Mouse (Mus musculus) spleen, postnatal 0 days (tissue): ENCODE measurements around the gene Entr1. TPM values are rescaled to one million over a fixed set of nuclear protein-coding genes. Genes with fewer than 3 reads are reported as not detected.

ENCODE experiments used
- polyA plus RNA-seq: library from polyadenylated mRNA; unstranded; fragments of >200 nt; fragmentation: Nextera tagmentation; extraction: Ambion mirVana; gene quantifications from 2 replicates; pipeline ENCODE4 v1.2.1, GENCODE M21; 2015

The Entr1 gene
- 46.8 and 53.6 TPM in 2 replicates for polyA plus RNA-seq

DNA sequence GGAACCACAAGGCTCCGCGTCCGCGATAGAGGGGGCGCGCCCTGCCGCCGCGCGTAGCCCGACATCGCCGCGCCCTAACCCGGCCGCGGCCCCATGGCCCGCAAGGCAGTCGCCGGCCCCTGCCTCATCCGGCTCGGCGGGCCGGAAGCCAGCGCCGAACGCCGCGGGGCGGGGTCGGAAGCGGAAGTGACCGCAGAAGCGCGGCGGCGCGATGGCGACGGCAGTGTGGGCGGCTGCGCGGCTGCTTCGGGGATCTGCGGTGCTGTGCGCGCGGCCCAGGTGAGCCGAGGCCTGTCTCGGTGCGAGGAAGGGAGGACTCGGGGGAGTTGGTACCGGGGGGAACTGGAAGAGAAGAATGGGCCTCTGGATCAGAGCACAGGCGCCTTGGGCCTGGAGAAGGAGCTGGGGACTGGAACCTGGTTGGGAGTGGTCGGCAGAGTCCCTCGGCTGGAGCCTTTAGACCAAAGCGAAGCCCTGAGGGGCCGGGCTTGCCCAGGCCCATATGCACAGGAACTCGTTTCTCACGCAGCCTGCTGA, at the start of gene Entr1, which contains the start of gene Pmpca:
Gene Entr1, minus strand, starts transcription at position 163 of the 537 bp plus-strand sequence.
Gene Pmpca, plus strand, starts transcription at position 186 of the 537 bp plus-strand sequence.

DNA sequence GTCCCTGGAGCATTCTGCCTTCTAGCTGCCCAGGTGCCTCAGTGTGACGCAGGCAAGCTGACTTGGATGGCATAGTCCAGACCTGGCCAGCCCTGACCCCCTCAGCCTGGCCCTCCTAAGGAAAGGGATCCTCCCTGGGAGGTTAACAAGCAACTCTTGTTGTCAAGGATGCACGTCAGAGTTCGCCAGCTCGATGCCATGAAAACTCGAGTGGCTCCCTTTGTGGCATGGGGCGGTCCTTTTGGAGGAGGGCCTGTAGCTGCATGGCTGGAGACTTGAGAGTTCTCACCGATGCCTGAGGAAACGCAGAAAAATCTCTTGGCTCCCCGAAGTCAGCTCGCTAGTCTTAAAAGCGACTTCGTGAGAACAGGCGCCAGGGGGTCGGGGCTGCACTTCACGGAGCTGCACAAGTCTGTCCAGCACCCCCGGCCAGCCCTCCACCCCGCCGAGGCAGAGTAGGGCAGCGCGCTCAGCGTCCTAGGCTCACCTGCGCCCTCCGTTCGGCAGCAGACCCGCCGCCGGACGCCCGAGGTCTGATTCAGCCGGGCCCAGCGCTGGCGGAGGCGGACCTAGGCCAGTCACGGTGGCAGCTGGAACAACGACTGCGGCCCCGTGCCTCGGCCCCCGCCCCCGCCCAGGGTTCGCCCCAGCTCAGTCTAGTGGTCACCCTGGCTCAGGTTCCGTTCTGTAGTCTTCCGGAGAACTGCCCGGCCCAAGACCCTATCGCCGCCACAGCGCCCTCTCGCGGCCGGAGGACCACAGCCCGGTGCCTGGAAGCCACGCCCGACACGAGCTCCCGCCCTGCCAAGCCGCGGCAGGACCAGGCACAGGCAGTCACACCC, 19.6 kb upstream of the Entr1 start, which contains the start of gene Inpp5e:
Gene Inpp5e, minus strand, starts transcription at position 689 of the 842 bp plus-strand sequence.

DNA sequence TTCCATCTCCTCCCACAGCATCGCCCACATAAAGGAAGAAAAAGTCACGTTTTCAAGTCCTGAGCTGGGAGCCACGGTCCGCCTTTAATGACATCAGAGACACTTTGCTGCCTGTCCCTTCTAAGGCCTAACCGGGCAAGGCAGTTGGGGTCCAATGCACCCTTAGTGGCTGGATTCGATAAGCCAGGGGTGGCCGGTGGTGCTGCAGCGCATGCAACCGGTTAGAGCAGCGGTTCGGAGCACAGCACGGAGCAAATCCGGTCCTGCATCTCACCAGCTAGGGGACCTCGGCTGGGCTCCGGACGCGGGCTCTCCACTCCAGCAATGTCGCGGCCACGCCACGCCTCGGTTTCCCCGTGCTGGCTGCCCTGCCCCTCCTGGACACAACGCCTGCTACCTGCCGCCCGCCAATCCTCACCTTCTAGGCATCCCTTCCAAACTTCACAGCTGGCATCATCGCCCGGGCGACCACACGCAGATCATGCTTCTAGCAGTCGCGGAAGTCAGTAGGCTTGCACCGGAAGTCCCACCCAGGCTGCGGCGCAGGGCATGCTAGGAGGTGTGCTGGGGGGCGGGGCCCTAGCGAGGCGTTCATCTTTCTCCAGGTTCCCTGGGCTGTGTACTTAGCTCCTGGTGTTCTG, 8.9 kb downstream of the Entr1 start, which contains the start of gene Snapc4:
Gene Snapc4, minus strand, starts transcription at position 523 of the 641 bp plus-strand sequence.

DNA sequence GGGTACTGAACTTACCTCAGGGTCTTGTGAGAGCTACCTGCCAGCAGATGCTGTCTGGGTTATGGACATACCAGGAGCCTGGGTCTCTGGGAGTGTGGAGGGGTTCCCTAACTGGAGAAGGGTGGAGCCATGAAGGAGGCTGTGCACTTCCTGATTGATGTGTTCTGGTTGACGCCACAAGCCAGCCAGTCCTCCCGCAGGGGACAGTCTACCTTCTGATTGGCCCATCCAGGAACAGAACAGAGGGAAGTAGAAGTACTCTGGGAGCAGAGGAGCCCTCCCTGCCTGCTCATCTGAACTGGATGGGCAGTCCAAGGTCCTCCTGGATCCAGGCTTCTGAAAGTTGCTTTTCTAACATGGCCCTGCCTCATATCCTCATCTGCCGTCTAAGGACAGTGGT, 28.3 kb downstream of the Entr1 start, which contains the start of gene Card9:
Gene Card9, minus strand, starts transcription at position 147 of the 400 bp plus-strand sequence.

DNA sequence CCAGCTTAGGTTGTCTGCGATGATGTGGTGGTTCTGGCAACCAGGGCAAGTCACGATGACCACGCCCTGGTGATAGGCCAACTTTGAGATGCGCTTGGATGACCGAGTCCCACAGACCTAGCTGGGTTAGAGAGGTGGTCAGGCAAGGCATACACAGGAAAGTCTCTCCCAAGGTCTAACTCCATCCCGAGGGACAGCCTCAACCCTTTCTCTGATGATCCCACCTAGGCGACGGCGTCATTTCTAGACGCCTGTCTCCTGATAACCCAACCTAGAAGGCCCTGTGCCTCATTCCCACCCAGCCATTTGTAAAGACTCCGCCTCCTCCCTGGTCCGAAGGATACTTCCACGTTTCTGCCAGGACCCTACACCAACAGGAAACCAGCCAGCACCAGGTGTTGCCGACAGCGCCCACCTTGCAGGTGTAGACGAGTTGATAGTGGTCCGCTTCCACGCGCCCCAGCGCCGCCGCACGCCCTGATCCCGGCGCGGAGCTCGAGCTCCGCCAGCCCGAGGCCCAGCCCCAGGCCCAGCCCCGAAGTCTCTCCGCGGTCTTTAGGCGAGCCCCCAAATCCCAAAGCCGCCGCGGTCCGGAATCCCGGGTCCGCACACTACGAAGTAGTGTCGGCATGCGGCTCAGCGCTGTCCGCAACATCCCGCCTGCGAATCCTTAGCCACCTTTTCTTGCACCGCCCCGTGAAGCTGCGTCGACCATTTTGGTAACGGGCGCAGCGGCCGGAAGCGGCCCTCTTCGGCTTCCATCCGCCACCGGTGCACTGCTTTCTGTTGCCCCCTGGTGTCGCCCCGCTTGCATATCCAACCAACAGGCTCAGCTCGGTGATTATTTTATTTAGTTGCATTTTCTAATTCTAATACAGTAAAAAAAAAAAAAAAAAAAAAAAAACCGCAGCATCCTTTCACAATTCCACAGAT, 37.5 kb downstream of the Entr1 start, which contains the start of gene Dnlz:
Gene Dnlz, minus strand, starts transcription at position 753 of the 933 bp plus-strand sequence.

Other genes starting within 250 kb of the Entr1 start
- gene Lhx3, start 181.0 kb downstream of the Entr1 start, polyA plus RNA-seq, result not detected in 2 replicates
- gene Qsox2, start 151.8 kb downstream of the Entr1 start, polyA plus RNA-seq, result 5.7 and 7.0 TPM in 2 replicates
- 0.04 and 0.07 TPM in 2 replicates for gene Ccdc187, start 94.8 kb downstream of the Entr1 start, polyA plus RNA-seq
- 5.4 and 7.8 TPM in 2 replicates for gene Gpsm1, start 73.8 kb downstream of the Entr1 start, polyA plus RNA-seq
- 8.7 and 10.4 TPM in 2 replicates for gene Dnlz, start 37.2 kb downstream of the Entr1 start, polyA plus RNA-seq
- gene Card9, start 28.4 kb downstream of the Entr1 start, polyA plus RNA-seq, result 4.3 and 6.3 TPM in 2 replicates
- gene Snapc4, start 8.7 kb downstream of the Entr1 start, polyA plus RNA-seq, result 11.6 and 12.7 TPM in 2 replicates
- 52.7 and 58.0 TPM in 2 replicates for gene Pmpca, start within 50 bp of the Entr1 start, polyA plus RNA-seq
- 7.2 and 7.6 TPM in 2 replicates for gene Inpp5e, start 19.9 kb upstream of the Entr1 start, polyA plus RNA-seq
- gene Sec16a, start 55.9 kb upstream of the Entr1 start, polyA plus RNA-seq, result 5.8 and 7.5 TPM in 2 replicates
- 5.6 and 8.1 TPM in 2 replicates for gene Notch1, start 127.3 kb upstream of the Entr1 start, polyA plus RNA-seq
- gene Egfl7, start 190.7 kb upstream of the Entr1 start, polyA plus RNA-seq, result 115 and 142 TPM in 2 replicates
- not detected in 2 replicates for gene Gm20532, start 197.3 kb upstream of the Entr1 start, polyA plus RNA-seq
- 19.3 and 24.1 TPM in 2 replicates for gene Agpat2, start 215.1 kb upstream of the Entr1 start, polyA plus RNA-seq
- 3.2 and 4.7 TPM in 2 replicates for gene Fam69b, start 239.1 kb upstream of the Entr1 start, polyA plus RNA-seq